Mouse (Mus musculus) heart, postnatal 14 days (tissue): ENCODE results near the gene Slc37a1. TPM values are rescaled to one million over a fixed set of nuclear protein-coding genes. Genes with fewer than 3 reads are reported as not detected.
"Not testable (repeated sequence)": the region's sequence is repeated elsewhere in the genome, so short reads cannot be mapped to it uniquely, and the experiment has no call there.

Source experiments
- DNase-seq, 2 experiments: peaks; one replicate each; pipeline ENCODE4 v3.0.0; 2021 to 2022
- intact Hi-C: fragments of 180-260 bp; cut with DNase I; formaldehyde crosslinking; loops from one replicate; pipeline ENCODE4 v1.15.1; 2025
- total RNA-seq, 2 experiments: library from RNA; stranded (reverse); gene quantifications; 2 replicates each; pipeline ENCODE4 v1.2.3; 2021

The Slc37a1 gene
- total RNA-seq, 2 experiments from 2014 or later, result 11.7 to 12.3 TPM

DNA sequence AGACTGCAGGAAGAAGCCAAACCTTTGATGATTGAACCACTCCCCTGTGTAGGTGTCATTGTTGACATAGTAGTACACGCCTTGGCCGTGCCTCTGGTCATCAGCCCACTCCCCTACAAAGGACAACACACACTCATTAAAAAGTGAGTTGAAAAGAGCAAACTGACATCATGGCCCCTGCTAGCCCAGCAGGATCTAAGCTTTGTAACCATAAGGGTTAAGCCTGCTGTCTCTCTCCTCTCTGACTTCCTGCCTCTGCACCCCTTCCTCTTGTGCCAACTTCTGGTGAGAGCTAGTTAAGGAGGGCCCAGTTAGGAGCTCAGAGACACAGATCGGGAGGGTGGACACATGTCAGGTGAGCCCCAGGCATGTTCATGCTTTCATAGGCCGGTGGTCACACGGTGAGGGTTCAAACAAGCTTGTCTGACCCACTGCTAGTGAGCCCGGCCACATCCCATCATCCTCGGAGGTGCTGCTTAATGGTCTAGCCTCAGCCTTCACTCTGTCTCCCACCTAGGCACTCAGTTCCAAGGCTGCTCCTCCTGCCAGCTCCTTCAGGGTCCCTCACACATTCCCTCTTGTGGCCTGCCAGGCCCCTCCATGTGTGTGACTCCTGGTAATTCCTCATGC is 20.2 kb upstream of the Slc37a1 start:
- no peak for DNase-seq
- intact Hi-C loops, result no loop called here

DNA sequence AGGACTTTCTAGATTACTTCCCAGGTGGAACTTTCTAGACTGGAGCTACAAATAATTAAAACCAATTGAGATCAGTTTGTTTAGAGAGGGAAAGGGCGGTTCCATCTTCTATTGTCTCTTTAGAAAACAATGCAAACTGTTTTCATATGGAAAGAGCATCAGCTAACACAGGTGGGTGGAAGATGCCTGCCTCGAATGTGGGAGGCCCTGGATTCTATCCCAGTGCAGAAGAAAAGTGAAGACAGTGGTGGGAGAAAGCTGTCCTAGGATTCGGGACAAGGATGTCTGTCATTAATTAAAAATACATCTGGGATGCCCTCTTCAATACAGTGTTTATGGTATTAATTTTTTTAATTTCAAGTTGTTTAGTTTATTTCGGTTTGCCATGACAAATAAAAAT is 19.5 kb upstream of the Slc37a1 start:
- intact Hi-C loops, result no loop called here
- DNase-seq, result no peak

DNA sequence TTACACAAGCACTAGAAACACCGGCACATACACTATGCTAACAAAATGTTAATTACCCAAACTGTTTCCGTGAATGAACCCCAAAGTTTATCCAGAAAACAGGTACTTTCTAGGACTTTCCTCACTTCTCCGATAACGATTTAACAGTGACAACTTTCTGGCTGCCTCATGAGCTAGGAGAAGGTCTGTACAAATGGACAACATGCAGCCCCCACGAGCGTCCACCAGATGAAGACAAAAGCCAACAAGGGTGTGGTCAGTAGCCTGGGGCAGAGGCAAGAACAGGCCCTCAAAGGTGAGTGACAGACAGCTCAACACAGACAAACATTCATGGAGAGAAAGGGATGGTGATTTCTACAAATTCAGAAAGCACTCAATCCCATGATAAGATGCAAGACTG is 19.0 kb upstream of the Slc37a1 start:
- no peak for DNase-seq
- intact Hi-C loops, result no loop called here

DNA sequence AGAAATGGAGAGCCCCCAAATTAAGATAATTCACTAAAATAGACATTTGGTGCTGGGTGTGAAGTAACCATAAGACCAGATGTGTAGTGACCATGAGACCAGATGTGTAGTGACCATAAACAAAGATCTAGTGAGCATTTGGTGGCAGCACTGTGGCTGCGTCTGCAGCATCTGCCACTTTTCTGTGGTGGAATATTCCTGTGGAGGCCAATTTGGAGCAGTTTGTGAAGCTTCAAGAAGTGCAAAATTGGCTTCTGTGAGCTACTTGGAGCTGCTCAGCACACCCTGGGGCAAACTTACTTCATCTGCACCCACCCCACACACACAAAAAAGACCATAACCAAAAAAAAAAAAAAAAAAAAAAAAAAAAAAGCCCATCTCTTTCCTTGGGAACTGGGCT is 18.6 kb upstream of the Slc37a1 start:
- intact Hi-C loops, result no loop called here
- no peak for DNase-seq

DNA sequence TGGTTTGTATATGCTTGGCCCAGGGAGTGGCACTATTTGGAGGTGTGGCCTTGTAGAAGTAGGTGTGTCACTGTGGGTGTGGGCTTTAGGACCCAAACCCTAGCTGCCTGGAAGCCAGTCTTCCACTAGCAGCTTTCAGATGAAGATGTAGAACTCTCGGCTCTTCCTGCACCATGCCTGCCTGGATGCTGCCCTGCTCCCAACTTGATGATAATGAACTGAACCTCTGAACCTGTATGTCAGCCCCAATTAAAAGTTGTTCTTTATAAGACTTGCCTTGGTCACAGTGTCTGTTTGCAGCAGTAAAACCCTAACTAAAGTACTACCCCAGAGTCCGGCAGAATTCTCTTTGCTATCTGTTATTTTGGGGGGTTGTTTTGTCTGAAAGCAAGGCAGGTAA is 16.8 kb upstream of the Slc37a1 start:
- intact Hi-C loops, result no loop called here
- DNase-seq, result no peak

DNA sequence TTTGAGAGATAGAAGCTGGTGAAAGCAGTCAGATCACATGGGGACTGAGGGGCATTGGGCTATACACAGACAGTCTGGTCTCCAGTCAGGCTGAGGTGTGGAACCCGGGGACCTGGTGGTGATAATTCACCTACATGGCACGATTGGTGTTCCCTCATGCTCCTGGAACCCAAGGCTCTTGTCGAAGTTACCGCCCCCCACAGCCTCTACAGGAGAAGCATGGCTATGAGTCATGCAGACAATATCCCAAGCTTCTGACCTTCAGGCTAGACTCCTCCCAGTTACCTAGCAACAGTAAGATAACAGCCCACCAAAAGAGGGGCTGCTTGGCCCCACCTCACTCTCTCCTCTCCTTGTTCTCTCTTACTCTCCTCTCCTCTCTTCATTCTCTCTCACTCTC is 16.3 kb upstream of the Slc37a1 start:
- no peak for DNase-seq
- intact Hi-C loops, result no loop called here

DNA sequence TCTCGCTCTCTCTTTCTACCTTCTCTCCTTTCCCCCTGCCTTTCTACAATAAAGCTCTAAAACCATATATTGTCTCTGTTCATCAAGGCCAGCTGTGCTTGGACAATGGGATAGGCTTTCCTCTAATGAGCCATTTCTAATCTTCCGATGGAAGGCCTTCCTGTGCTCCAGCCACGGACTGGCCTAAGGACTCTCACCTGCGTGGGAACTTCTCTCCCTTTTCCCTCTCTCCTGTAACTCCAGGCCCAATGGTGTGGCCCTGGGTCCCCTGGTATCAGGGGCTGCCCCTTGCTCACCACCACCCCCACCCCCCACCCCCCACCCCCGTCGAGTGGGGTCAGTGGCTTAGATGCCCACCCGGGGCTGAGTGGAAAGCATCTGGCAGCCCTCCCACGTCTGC is 15.9 kb upstream of the Slc37a1 start:
- DNase-seq, intact Hi-C loops: not testable (repeated sequence)

DNA sequence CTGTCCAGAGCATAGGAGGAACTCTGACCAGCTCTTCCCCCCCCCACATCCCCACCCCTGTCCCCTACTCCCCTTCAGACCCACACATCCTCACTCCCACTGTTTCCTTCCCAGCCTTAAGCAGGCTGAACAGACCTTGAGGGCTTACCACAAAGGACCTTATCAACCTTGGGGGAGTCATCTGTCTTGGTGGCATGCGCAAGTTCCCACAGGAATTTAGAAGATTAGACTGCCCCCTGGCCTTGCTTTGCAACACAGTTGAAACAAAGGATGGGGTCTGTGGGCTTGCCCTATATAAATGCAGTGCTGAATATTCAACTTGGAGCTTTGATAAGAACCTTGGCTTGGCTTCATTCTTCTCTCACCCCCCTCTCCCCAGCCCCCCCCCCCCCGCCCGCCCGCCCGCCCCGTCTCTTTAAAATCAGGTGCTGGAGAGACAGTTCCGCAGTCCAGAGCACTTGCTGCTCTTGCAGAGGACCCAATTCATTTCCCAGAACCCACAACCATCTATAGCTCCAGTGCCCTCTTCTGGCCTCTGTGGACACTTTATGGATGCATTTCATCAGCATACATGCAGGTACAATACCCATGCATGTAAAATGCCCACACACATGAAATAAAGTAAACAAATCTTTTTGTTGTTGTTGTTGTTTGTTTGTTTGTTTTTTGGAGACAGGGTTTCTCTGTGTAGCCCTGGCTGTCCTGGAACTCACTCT is 15.3 kb upstream of the Slc37a1 start:
- intact Hi-C loops, result no loop called here
- DNase-seq, result no peak

DNA sequence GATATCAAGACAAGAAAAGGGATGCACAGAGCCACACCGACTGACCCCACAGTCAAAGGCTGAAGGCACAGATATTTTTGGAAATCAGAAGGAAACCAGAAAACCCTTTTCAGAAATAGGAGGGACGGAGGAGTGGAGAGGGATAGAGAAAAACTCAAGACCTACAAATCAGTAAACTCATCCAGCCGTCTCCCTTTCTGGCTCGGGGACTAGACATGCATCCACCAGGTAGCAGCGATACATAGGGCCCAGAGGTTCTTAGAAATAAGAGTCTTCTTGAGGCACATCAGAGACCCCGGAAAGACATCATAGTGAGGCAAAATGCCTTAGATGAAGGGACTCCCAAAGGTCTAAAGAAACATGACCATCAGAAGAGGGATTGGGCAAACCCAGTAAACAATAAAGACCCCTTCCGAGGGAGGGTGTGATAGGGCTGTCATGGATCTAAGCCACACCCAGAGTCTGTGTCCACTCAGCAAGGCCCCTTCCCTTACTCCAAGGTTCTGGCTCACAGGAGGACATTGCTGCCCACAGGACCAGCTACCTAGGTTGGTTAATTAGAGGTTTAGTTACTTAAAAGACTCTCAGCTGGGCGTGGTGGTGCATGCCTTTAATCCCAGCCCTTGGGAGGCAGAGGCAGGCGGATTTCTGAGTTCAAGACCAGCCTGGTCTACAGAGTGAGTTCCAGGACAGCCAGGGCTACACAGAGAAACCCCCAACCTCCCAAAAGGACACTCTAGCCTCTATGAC is 14.0 kb upstream of the Slc37a1 start:
- DNase-seq, result no peak
- intact Hi-C loops, result no loop called here

DNA sequence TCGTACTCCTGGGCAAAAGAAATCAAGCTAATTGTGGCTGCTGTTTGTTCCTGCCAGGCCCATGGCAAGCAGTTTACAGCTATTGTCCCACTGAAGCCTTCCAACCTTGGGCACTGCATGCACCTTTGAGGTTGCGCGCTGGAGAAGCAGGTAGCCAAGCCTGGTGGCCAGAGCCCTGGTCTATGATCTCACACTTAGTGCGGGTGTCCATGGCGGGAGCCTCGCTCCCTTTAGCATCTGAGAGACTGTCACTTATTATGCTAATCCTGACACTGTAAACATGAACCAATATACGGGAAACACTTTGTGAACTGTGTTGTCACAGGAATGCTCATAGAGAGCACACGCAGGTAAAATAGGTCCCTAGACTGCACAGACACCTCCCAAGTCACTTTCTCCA is 13.0 kb upstream of the Slc37a1 start:
- intact Hi-C loops, result loop anchor here (2.0 kb wide), 1 partner anchor 15 kb away; no protein-coding TSS in a partner anchor
- DNase-seq, result no peak

DNA sequence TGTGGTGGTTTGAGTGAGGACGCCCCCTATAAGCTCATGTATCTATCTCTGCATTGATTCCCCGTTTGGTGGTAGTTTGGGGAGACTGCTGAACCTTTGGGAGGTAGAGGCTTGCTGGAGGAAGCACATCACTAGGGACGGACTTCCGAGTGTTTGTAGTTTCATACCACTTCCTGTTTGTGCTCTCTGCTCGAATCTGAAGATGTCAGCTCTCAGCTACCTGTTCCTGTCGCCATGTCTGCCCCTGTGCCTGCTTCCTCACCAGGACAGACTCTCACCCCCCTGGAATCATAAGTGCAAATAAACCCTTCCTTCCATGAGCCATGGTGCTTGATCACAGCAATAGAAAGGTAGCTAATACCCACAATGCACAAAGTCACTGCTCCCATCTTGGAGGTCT is 11.4 kb upstream of the Slc37a1 start:
- intact Hi-C loops, result loop anchor here (2.0 kb wide), 1 partner anchor 16 kb away; no protein-coding TSS in a partner anchor

DNA sequence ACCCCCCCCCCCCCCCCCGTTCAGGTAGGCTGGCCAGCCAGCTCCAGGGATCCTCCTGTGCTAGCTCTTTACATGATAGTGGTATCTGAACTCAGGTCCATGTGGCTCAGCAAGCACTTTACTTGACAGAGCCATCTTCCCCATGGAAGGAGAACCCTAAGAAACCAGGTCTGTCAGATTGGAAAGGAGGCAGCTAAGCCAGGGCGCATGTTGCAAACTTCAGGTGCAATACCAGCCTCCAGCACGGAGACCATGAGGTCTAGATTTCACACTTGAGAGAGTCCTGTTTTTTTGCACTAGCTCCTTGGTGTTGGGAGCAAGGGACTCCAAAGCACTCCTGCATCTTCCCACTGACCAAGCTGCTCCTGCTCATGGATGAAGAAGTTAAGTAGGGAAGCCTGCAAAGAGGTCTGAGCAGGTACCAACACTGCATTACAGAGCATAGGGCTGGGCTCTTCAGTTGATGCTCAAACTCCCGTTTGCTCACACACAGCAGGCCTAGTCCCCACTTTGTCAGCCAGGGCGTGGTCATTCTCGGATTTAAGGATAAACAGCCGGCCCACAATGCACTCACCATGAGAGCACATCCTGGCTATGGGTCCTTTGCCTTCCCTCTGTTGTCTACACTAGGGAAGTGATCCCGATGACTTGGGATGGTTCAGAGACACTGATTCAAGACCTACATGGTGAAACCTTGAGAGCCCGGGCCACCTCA is 10.2 kb upstream of the Slc37a1 start:
- no peak for DNase-seq
- intact Hi-C loops, result no loop called here

More for the DNA sequence above, 11.4 kb upstream of the Slc37a1 start:
- no peak for DNase-seq

DNA sequence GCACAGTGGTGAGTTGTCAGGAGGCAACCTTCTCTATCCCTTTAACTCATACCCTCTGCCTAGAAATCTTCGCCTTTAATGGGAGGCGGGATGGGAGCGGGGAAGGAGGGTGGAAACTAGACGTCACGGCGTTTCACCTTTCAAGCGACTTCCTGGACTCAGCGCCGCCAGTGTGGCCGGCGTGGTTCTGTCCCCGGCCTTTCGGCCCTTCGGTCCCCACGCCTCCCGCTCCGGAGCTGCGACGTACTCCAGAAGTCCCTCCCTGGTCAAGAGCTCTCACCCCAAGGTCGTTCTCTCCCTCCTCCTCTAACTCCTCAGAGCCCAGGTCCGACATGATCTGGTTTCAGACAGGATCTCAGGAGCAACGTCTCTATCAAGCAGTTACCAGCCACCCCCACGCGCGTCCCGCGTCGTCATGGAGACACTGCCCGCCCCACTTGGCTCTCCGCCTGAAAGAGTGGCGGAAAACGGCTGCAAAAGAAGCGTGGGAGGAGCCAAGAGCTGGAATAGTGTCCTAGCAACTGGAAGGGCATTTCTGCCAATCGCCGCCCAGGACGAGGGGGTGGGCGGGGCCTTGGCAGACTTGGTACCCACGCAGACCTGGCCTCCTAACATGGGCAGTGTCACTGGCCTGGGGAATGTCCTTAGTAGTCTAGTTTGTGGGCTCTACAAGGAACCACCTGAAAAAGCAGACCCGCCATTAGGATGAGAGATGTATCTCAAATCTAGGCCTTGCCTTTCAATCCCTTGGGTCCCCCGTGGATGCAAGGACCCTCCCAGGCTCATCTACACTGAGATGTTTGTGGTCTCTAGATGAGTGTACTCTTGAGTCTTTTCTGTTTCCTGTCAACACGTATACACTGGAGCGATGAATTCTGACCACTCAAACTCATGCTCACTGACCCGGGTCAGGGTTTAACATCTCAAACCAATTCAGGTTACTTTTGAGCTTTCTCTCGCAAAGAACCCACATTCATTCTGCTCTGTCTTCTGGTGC is 9.4 kb upstream of the Slc37a1 start, which contains the start of gene Rsph1:
Rsph1 (minus strand) TSS at position 462 of the 997 bp plus-strand sequence.
- DNase-seq, result peak; percentile 100
- intact Hi-C loops, result no loop called here

DNA sequence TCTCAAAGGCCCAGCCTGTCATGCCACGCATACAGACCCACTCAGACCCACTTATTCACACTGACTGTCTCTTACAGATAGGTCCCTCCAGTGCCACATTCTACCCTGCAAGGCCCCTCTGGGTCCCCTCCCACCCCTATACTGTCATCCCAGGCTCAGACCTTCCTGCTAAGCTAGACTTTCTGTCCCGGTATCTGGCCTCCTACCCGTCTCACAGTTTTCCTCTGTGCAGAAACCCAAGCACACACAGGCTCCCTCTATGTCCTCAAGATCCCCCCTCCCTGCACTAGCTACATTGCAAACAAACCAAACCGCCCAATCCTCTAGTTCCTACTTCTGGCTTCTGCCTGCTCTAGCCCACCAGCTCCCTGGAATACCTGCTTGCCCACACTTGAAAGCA is 8.7 kb upstream of the Slc37a1 start:
- no peak for DNase-seq
- intact Hi-C loops, result no loop called here

DNA sequence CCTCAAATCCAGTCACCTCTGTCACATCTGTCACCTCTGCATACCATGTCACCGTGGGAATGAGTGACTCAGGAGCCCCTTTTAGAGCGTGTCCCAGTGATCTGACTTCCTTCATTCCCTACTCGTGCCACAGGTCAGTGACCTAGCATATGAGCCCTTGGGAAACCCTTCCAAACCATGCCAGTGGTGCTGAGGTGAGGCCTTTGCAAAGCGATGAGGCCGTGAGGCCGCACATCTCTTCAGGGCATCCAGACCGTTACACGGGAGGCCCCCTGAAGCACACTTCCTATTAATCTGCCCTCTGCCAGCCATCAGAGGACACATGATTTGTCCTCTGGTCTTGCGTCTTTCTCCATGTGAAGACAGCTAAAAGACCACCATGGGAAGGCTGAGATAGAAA is 7.1 kb upstream of the Slc37a1 start:
- DNase-seq, result no peak
- intact Hi-C loops, result no loop called here

DNA sequence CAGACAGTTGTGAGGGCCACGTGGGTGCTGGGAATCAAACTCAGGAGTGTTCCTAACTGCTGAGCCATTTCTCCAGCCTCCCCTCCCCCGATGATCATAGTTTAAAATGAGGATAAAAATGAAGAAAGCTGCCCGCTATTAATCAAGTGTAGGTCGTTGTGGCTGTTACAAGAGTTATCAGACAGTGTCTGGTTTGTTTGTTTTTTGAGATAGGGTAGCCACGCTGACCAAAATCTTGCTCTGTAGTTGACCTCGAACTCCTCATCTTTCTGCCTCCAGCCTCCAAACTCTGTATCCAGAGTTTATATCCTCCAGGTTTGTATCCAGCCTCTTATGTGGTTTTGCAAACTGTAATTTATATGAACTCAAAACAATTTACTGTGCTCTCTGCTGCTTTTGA is 6.3 kb upstream of the Slc37a1 start:
- no peak for DNase-seq
- intact Hi-C loops, result loop anchor here (2.0 kb wide), 1 partner anchor 51 kb away; no protein-coding TSS in a partner anchor

DNA sequence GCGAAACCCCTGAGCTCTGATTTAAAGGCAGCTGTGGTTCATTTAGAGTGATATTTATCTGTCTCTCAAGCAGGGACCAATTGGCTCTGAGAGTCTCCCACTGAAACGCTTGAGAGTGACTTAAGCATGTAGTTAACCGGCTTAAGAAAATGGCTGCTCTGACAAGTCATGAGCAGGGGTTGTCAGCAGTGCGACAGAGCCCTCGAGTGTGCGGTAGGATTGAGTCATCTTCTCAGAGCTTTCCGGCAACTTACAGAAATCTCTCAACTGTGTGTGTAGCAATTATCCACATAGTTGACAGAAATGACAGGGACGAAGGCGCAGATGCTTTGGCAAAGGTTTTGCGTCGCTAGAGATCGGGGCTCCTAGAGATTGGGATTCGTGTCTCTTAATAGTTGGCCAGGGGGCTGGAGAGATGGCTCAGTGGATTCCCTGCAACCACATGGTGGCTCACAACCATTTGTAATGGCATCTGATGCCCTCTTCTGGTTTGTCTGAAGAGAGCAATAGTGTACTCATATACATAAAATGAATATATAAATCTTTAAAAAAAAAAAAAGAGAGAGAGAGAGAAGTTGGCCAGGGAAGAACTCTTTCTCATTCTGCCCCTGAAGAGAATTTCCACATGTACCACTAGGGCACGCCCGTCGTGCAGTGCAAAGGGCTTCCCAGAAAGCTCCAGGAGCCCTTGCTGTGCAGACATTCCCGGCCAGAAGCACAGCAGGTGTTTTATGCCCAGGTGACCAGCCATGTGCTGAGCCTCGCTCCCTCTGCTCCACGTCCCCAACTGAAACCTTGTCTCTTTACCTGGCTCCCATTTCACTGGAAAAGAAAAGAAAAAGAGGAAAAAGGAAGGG is 4.5 kb upstream of the Slc37a1 start:
- intact Hi-C loops, result loop anchor here (2.0 kb wide), 2 partner anchors 15 to 49 kb away; no protein-coding TSS in a partner anchor
- no peak for DNase-seq

DNA sequence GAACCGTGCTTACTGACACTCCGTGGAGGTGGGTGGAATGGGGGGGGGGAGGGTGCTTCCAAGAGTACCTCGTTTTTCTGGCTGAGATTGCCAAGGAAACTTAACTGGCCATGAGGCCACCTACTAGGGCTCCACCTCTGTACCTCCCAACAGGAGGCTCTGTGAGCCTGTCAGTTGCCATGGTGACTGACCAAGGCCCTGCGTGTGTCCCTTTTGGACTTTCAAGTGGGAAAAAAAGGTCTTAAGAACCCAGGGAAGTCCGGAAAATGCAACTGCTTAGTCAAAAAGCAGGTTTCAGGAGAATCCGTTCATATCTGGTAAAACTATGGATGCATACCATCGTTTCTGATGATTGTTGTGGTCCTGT is 3.9 kb upstream of the Slc37a1 start:
- intact Hi-C loops, result loop anchor here (2.0 kb wide), 1 partner anchor 14 kb away; no protein-coding TSS in a partner anchor
- no peak for DNase-seq

DNA sequence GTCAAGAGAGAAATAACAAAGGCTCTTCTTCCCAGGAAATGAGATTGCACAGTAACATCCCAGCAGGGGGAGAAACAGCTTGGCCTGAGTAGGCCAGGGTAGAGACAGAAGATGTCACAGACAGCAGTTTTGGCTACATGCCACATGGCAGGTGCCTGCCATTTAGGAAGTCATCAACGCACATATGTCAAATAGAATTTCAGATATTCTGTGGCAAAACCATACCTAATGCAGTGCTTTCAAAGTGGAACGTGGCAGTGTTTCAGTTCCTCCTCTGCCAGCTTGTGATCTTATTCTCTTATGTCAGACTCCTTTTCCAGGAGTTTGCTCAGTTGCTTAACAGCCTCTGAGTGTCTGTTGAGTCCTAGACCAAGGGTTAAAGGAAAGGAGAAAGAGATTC is 725 bp upstream of the Slc37a1 start:
- DNase-seq, result no peak
- intact Hi-C loops, result no loop called here
